ENCODE assay signal across 19 mouse cellular contexts in the genomic region with DNA sequence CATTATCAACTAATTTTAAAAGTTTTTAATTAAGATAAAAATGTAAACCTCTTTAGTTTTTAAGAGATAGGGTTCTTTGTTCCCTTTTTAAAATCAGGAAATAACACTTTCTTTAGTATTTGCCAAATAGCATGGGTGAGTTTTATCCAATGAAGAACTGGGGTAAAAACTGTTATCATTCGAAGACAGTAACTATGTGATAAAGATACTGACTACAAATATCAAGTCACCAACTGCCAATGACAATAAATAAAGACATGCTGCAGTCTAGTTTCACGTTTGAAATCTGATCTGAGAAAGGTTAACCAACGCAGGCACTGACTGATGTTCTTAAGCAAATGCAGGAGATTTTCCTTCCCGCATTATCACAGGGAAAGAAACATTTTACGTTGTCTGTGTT.
"Had no signal": no experiment of that assay in that cellular context is flagged by ENCODE, and none has a peak within 500 bp of the region (broad histone marks: within the 10 kb centered on the region; RNA-seq: fewer than 3 reads in every experiment).

No protein-coding gene starts in this region.

- H3K36me3 ChIP-seq: limb, embryonic 10.5 days; limb, embryonic 13.5 days; liver, embryonic 15.5 days; midbrain, embryonic 12.5 days; neural tube, embryonic 13.5 days; stomach, embryonic 15.5 days had no signal

- H3K9me3 ChIP-seq: limb, embryonic 10.5 days; limb, embryonic 13.5 days; liver, embryonic 15.5 days; megakaryocyte, embryonic 14.5 days; midbrain, embryonic 12.5 days; neural tube, embryonic 13.5 days; stomach, embryonic 15.5 days had no signal

- H3K4me1 ChIP-seq: limb, embryonic 10.5 days; limb, embryonic 13.5 days; megakaryocyte, embryonic 14.5 days; neural tube, embryonic 13.5 days; stomach, embryonic 15.5 days had no signal

- H3K27me3 ChIP-seq: limb, embryonic 13.5 days; liver, embryonic 15.5 days; megakaryocyte, embryonic 14.5 days; neural tube, embryonic 13.5 days; stomach, embryonic 15.5 days had no signal

- H3K4me2 ChIP-seq: limb, embryonic 13.5 days; liver, embryonic 15.5 days; midbrain, embryonic 12.5 days; neural tube, embryonic 13.5 days; stomach, embryonic 15.5 days had no signal

- ATAC-seq: intestine, postnatal 0 days; midbrain, embryonic 16.5 days had no signal

- H3K27ac ChIP-seq: kidney, postnatal 0 days; limb, embryonic 10.5 days; limb, embryonic 13.5 days; liver, embryonic 15.5 days; macrophage; midbrain, embryonic 12.5 days; neural tube, embryonic 13.5 days; stomach, embryonic 15.5 days had no signal

- H3K4me3 ChIP-seq: limb, embryonic 10.5 days; limb, embryonic 13.5 days; liver, embryonic 15.5 days; megakaryocyte, embryonic 14.5 days; midbrain, embryonic 12.5 days; myocyte; neural tube, embryonic 13.5 days; stomach, embryonic 15.5 days had no signal

- H3K9ac ChIP-seq: limb, embryonic 13.5 days; liver, embryonic 15.5 days; midbrain, embryonic 12.5 days; neural tube, embryonic 13.5 days; stomach, embryonic 15.5 days had no signal

- DNase-seq: kidney, adult 2 months; kidney, postnatal 36 days; lung, adult 2 months; retina, postnatal 1 day; right cerebral cortex, postnatal 25 days; spleen, adult 18-20 months; thymus, postnatal 25 days had no signal
